ENCODE assay signal across 1 mouse cellular context in genomic region chr4:155170614-155171212, GRCm38 (mm10).
TF ChIP-seq lines count a peak whose summit lies in the region.

No protein-coding gene starts in this region.

TF ChIP-seq in CH12.LX, 34 proteins besides CTCF, POLR2A, EP300 and RAD21 (continued from another document):
- TF ChIP-seq RCOR1 (conservative IDR thresholded peaks at IDR 0.05; ENCODE audit: low read depth, low read length) (0 out of 2 replicates have a peak, but pooled peaks have one; percentile 59), MEF2A (IDR thresholded peaks at IDR 0.05; ENCODE audit: borderline replicate concordance, low read depth, low read length) (peak; percentile 66; the same call in 1 of the 2 replicates), ELF1 (IDR thresholded peaks at IDR 0.05; ENCODE audit: low read depth, low read length) (no peak), ZMIZ1 (IDR thresholded peaks at IDR 0.05; ENCODE audit: low read depth, low read length) (no peak), SMC3 (IDR thresholded peaks at IDR 0.05; ENCODE audit: low read depth, low read length) (0 out of 2 replicates have a peak, but pooled peaks have one; percentile 4), POLR2AphosphoS2 (IDR thresholded peaks at IDR 0.05; ENCODE audit: low read depth, low read length) (no peak), USF1 (IDR thresholded peaks at IDR 0.05; ENCODE audit: low read depth, low read length) (no peak), NELFE (IDR thresholded peaks at IDR 0.05; ENCODE audit: low read depth, low read length) (no peak), JUND (conservative IDR thresholded peaks at IDR 0.05; ENCODE audit: low read depth, low read length) (peak; percentile 23; the same call in 1 of the 2 replicates), MXI1 (IDR thresholded peaks at IDR 0.05; ENCODE audit: low read depth, low read length) (peak; percentile 49), E2F4 (IDR thresholded peaks at IDR 0.05; ENCODE audit: insufficient replicate concordance, low read depth, low read length) (no peak), ETS1 (conservative IDR thresholded peaks at IDR 0.05; ENCODE audit: low read depth, low read length) (peak; percentile 60), TCF12 (IDR thresholded peaks at IDR 0.05; ENCODE audit: low read depth, low read length) (peak; percentile 73; the same call in 1 of the 2 replicates), SIN3A (IDR thresholded peaks at IDR 0.05; ENCODE audit: low read length) (peak; percentile 66; the same call in 1 of the 2 replicates), NRF1 (IDR thresholded peaks at IDR 0.05; ENCODE audit: low read depth, low read length) (no peak), IRF4 (IDR thresholded peaks at IDR 0.05; ENCODE audit: low read depth, low read length) (peak; percentile 42; the same call in 1 of the 2 replicates), PAX5 (IDR thresholded peaks at IDR 0.05; ENCODE audit: low read length) (no peak)
